Mouse (Mus musculus) brain, embryonic 14.5 days (tissue): ENCODE results near the gene Fbxw20.

Experiments
- CTCF ChIP-seq: fragments of 200-500 bp; IDR thresholded peaks from 2 replicates; pipeline ENCODE4 v1.5.1; 2012; ENCODE audit warnings: inconsistent platforms, mild to moderate bottlenecking, moderate library complexity, borderline replicate concordance; ENCODE audit not compliant: insufficient read depth, insufficient read length; ENCODE audit errors: extremely low read depth
- POLR2A ChIP-seq: fragments of 200-500 bp; IDR thresholded peaks from 2 replicates; pipeline ENCODE4 v1.6.1; 2012; ENCODE audit warnings: mild to moderate bottlenecking, inconsistent platforms, borderline replicate concordance; ENCODE audit not compliant: poor library complexity, insufficient read depth, insufficient read length, severe bottlenecking; ENCODE audit errors: extremely low read depth

DNA sequence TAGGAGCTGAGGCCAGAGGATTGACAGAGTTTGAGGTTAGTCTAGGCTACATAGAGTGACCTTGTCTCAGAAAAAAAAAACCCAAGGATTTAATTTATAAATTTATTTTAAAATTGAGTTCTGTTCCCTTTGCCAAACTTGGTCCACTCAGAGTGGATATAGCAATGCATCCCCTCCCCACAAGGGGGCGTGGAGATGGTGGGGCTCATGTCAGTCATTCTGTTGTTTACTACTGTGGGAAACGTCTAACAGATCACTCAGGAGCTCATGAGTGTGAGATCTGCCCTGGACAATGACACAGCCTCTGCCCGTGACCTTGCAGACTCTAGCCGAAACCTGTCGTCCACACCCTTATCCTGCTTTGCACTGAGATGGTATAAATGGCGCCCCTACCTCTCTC is 16.1 kb downstream of the Fbxw20 start:
- TF ChIP-seq POLR2A (no peak), CTCF (peak; percentile 22; the same call in 1 of the 2 replicates)
